Mouse (Mus musculus) midbrain, postnatal 0 days (tissue): Measurements from ENCODE around the gene Pml. TPM values are rescaled to one million over a fixed set of nuclear protein-coding genes. Genes with fewer than 3 reads are reported as not detected.
A peak's percentile ranks its signal among the peaks of the same experiment; 100 is the strongest.

Experiments
- ATAC-seq: fragments of 200-750 bp; cut with Nextera tagmentation; 2 replicates; pipeline ENCODE4 v1.8.0; 2017; ENCODE audit warnings: moderate number of reproducible peaks, mild to moderate bottlenecking, moderate TSS enrichment, moderate library complexity; ENCODE audit not compliant: low FRiP score
- DNase-seq: peaks from one replicate; pipeline ENCODE4 v3.0.0-alpha.2; 2015; ENCODE audit warnings: low spot score
- H3K27ac ChIP-seq: fragments of 300-500 bp; sonication (generic); 2 replicates; pipeline ENCODE4 v1.5.1; 2014; ENCODE audit warnings: low read depth, mild to moderate bottlenecking, low read length, mixed read lengths
- H3K27me3 ChIP-seq: fragments of 300-500 bp; sonication (generic); 2 replicates; pipeline ENCODE4 v1.6.1; 2014; ENCODE audit warnings: low read length, control low read depth, mixed read lengths; ENCODE audit not compliant: insufficient read depth
- H3K36me3 ChIP-seq: fragments of 300-500 bp; sonication (generic); 2 replicates; pipeline ENCODE4 v1.6.1; 2014; ENCODE audit warnings: low read length, control low read depth, mixed read lengths; ENCODE audit not compliant: insufficient read depth
- H3K4me1 ChIP-seq: fragments of 300-500 bp; sonication (generic); 2 replicates; pipeline ENCODE4 v1.6.1; 2014; ENCODE audit warnings: mild to moderate bottlenecking, control low read depth, antibody characterized with exemption, low read length, mixed read lengths; ENCODE audit not compliant: insufficient read depth
- H3K4me2 ChIP-seq: fragments of 300-500 bp; sonication (generic); 2 replicates; pipeline ENCODE4 v1.6.1; 2014; ENCODE audit warnings: low read depth, mild to moderate bottlenecking, low read length, mixed read lengths; ENCODE audit not compliant: poor library complexity, severe bottlenecking
- H3K4me3 ChIP-seq: fragments of 300-500 bp; sonication (generic); 2 replicates; pipeline ENCODE4 v1.5.1; 2014; ENCODE audit warnings: low read depth, mild to moderate bottlenecking, low read length, moderate library complexity
- H3K9ac ChIP-seq: fragments of 300-500 bp; sonication (generic); replicated peaks from 2 replicates; pipeline ENCODE4 v1.6.1; 2014; ENCODE audit warnings: mild to moderate bottlenecking, low read length, moderate library complexity, mixed read lengths; ENCODE audit not compliant: poor library complexity, severe bottlenecking
- H3K9me3 ChIP-seq: fragments of 300-500 bp; sonication (generic); 2 replicates; pipeline ENCODE4 v1.6.1; 2016; ENCODE audit warnings: low read length, control low read depth
- CTCF ChIP-seq: IDR thresholded peaks from 2 replicates; pipeline ENCODE4 v1.5.1; 2016; ENCODE audit warnings: antibody characterized with exemption, mild to moderate bottlenecking
- WGBS: fragments of 180-500 bp; shearing (Covaris S2); extraction: QIAGEN DNeasy Blood & Tissue Kit; methylation state at CpG from one replicate; pipeline ENCODE4 v1.1.7; 2014; 5-methylcytosine and 5-hydroxymethylcytosine counted together
- polyA plus RNA-seq: library from polyadenylated mRNA; unstranded; fragments of >200 nt; fragmentation: Nextera tagmentation; extraction: Ambion mirVana; gene quantifications from 2 replicates; pipeline ENCODE4 v1.2.1, GENCODE M21; 2015
- total RNA-seq: library from RNA; depleted of rRNA; stranded (reverse); fragments of >200 nt; gene quantifications from 2 replicates; pipeline ENCODE4 v1.2.3, GENCODE M21; 2014

Pml gene
- total and polyA plus RNA-seq, 2 experiments from 2014 or later, result 3.2 to 9.0 TPM

DNA sequence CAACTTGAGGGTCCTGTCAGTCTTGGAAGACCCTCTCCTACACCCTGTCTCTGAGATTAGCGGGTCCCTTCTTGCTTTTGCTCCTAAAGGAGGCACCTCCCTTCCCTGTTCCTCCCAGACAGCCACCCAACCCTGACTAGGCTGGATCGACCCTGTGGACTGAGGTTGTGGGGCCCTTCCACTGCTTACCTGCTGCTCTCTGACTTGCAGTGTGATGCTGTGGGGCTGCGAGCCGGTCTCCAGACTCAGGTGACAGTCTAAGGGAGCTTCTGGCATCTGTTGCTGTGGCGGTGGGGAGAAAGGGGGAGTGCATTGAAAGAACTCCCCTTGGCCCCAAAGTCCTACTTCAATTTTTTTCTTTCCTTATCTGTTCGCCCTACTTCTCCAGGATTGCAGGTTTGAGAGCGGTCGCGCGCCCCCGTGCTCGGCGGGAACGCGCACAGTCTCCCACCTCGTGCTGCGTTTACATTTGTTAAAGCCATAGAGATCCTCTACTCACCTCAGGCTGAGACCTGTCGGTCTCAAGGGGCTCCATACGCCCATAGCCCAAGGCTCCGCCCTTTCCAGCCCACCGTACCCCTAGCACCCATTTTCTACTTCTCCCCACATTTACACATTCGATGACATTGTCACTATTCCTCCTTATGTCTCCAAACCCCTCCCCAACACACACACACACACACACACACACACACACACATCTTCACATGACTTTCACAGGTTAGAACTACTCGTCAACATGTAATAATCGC, 48.3 kb downstream of the Pml start:
- under 1% methylated on average over 24 of the region's 24 CpGs for WGBS
- TF ChIP-seq CTCF, result no peak
- Histone ChIP-seq H3K4me3 (peak overlapping the region; percentile 35), H3K4me2 (peak overlapping the region; percentile 66), H3K9ac (0 out of 2 replicates have a peak overlapping the region, but pooled peaks have one; percentile 2), H3K4me1 (peaks cover 6% of the 10 kb centered on the region), H3K36me3 (no peaks in the 10 kb centered on the region), H3K27ac (peak overlapping the region; percentile 7), H3K9me3 (no peaks in the 10 kb centered on the region), H3K27me3 (peaks cover 59% of the 10 kb centered on the region)
- ATAC-seq, result 0 out of 2 replicates have a peak, but pooled peaks have one; percentile 28
- no peak for DNase-seq

DNA sequence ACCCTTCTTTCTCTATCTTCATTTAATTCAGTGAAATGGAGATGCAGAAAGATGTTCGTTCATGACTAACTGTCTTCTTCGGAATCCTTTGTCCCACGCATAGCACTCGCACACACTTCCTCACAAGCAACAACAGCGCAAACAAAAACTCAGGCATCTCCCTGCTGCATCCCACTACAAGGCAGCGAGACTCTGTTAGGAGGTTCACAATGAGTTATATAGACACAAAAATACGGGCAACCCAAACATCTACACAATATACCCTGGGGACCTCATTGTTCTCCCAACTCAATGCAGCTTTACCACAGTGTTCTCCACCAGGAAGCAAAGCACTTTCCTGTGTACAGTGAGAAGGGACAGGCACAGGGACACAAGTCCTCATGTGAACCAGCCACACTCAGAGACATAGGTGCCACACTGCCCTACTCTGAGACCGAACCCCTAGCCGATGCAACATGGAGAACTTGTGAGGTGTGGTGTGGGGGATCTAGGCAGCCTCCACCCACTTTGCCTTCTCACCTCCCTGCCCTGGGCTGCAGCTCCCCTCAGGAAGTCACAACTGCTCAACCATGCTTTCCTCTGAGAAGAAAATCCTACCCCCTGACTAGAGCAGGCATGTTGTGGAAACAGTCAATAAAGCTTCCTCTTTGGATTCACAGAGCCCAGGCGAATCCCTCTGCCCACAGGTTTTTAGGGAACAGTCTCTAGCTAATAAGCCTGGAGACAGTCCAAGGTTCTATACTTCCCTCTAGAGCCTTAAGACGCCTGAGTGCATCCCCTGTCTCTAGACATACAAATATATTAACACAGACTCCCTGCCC, 49.1 kb downstream of the Pml start:
- peak overlapping the region; percentile 25; the same call in 1 of the 2 replicates for H3K9ac ChIP-seq
- peaks cover 59% of the 10 kb centered on the region for H3K27me3 ChIP-seq
- no peak for DNase-seq
- H3K9me3 ChIP-seq, result no peaks in the 10 kb centered on the region
- H3K36me3 ChIP-seq, result no peaks in the 10 kb centered on the region
- ATAC-seq, result no peak
- 11% methylated on average over 11 of the region's 11 CpGs for WGBS
- peaks cover 6% of the 10 kb centered on the region for H3K4me1 ChIP-seq
- peak overlapping the region; percentile 7 for H3K27ac ChIP-seq
- H3K4me2 ChIP-seq, result peak overlapping the region; percentile 66
- peak overlapping the region; percentile 35 for H3K4me3 ChIP-seq
- TF ChIP-seq CTCF, result no peak

- DNase-seq (no peak), ATAC-seq (no peak)
- H3K36me3 ChIP-seq, result no peaks in the 10 kb centered on the region
- peak overlapping the region; percentile 63; the same call in 1 of the 2 replicates for H3K9ac ChIP-seq
- H3K9me3 ChIP-seq, result no peaks in the 10 kb centered on the region
- H3K4me2 ChIP-seq, result peak overlapping the region; percentile 66
- H3K27me3 ChIP-seq, result peaks cover 61% of the 10 kb centered on the region
- peak overlapping the region; percentile 35 for H3K4me3 ChIP-seq
- 2% methylated on average over 41 of the region's 41 CpGs for whole genome bisulfite sequencing
- peaks cover 6% of the 10 kb centered on the region for H3K4me1 ChIP-seq
- TF ChIP-seq CTCF, result no peak
- H3K27ac ChIP-seq, result peak overlapping the region; percentile 47
Observed at GRCm38 (mm10) chr9:58199381-58200269, 50.0 kb downstream of the Pml start.

DNA sequence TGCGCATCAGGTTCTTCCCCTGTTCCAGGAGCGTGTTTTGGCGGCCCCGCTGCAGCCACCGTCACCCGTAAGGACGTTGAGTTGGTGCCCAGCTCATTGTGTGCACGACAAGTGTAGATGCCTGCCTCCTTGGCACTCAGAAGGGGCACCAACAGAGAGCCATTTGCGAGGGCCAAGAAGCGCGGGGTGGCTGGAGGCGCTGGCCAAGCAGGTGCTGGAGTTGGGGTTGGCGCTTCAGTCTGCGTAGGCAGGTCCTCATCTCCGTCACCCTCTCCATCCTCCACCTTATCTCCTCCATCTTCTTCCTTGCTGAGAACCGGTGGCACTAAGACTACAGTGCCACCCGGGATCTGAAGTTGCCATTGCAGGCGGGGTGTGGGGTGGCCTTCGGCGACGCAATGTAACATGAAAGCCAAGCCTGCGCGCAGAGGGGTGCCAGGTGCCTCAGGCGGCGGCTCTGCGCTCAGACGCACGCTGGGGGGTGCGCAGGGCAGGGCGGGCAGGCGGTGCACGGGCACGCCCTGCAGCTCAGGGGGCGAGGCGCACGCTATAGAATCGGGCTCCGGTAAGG, 50.7 kb downstream of the Pml start:
- DNase-seq (no peak), ATAC-seq (no peak)
- peak overlapping the region; percentile 35 for H3K4me3 ChIP-seq
- no peaks in the 10 kb centered on the region for H3K9me3 ChIP-seq
- no peaks in the 10 kb centered on the region for H3K36me3 ChIP-seq
- TF ChIP-seq CTCF, result peak; percentile 25; the same call in 1 of the 2 replicates
- H3K27ac ChIP-seq, result peak overlapping the region; percentile 47
- peak overlapping the region; percentile 66 for H3K4me2 ChIP-seq
- 3% methylated on average over 38 of the region's 38 CpGs for WGBS
- H3K4me1 ChIP-seq, result peaks cover 6% of the 10 kb centered on the region
- H3K9ac ChIP-seq, result peak overlapping the region; percentile 63; the same call in 1 of the 2 replicates
- peaks cover 64% of the 10 kb centered on the region for H3K27me3 ChIP-seq
